Mouse (Mus musculus): ENCODE measurements around the gene Olfr412. TPM values are rescaled to one million over a fixed set of nuclear protein-coding genes. Genes with fewer than 3 reads are reported as not detected.

Olfr412 gene
- not detected in 2 replicates for polyA plus RNA-seq (2015; fragmentation: Nextera tagmentation; extraction: Ambion mirVana)

- H3K9me3 ChIP-seq (ENCODE audit: low read length): peaks cover 4% of the 10 kb centered on the region; the same call in 1 of the 2 replicates
- H3K36me3 ChIP-seq (ENCODE audit: insufficient read depth, low read length): no peaks in the 10 kb centered on the region
- H3K4me1 ChIP-seq (ENCODE audit: insufficient read depth, low read length): no peaks in the 10 kb centered on the region
- H3K27me3 ChIP-seq (ENCODE audit: insufficient read depth, low read length): no peaks in the 10 kb centered on the region
- no peak within 1 kb of the TSS for H3K4me2 ChIP-seq (replicated peaks; ENCODE audit: low read depth, low read length)
- no peak within 1 kb of the TSS for H3K4me3 ChIP-seq (ENCODE audit: low read length)
- ATAC-seq (ENCODE audit: low FRiP score, low TSS enrichment): no peak
- no peak within 1 kb of the TSS for H3K9ac ChIP-seq (replicated peaks; ENCODE audit: low read length)
- 79% methylated on average over 1 of the region's 1 CpGs for WGBS
- no peak within 1 kb of the TSS for H3K27ac ChIP-seq (ENCODE audit: low read length)
Measured at GRCm38 (mm10) chr11:74361769-74362168, at the start of gene Olfr412. Olfr412 (plus strand) TSS chr11:74362069.

- Histone ChIP-seq H3K9me3 (ENCODE audit: low read length) (no peaks in the 10 kb centered on the region), H3K9ac (replicated peaks; ENCODE audit: low read length) (no peak overlapping the region), H3K4me2 (replicated peaks; ENCODE audit: low read depth, low read length) (no peak overlapping the region), H3K36me3 (ENCODE audit: insufficient read depth, low read length) (no peaks in the 10 kb centered on the region), H3K4me3 (ENCODE audit: low read length) (no peak overlapping the region), H3K27ac (ENCODE audit: low read length) (no peak overlapping the region), H3K4me1 (ENCODE audit: insufficient read depth, low read length) (no peaks in the 10 kb centered on the region), H3K27me3 (ENCODE audit: insufficient read depth, low read length) (no peaks in the 10 kb centered on the region)
- WGBS: 82% methylated on average over 2 of the region's 2 CpGs
- ATAC-seq (ENCODE audit: low FRiP score, low TSS enrichment): no peak
Measured at GRCm38 (mm10) chr11:74326044-74326443, 35.8 kb upstream of the Olfr412 start.

DNA sequence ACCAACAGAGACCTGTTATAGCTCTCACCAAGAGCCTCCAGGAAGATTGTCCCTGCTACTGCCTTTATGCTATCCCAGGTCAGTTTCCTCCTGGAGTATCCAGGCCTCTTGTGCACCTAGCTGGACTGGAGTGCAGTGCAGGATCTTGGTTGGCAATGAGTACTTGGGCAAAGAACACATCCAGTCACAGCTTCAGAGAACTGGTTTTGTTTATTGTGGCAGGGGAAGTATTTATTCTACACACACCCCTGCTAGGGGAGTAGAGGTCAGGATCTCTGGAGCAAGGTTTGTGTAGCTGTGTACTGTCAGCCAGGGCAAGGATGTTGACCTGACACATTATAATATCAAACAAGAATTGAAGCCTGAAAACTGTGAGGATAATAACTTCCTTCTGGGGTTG, 33.1 kb upstream of the Olfr412 start:
- ATAC-seq (ENCODE audit: low FRiP score, low TSS enrichment): no peak
- Histone ChIP-seq H3K36me3 (ENCODE audit: insufficient read depth, low read length) (no peaks in the 10 kb centered on the region), H3K4me3 (ENCODE audit: low read length) (no peak overlapping the region), H3K9me3 (ENCODE audit: low read length) (no peaks in the 10 kb centered on the region), H3K27ac (ENCODE audit: low read length) (no peak overlapping the region), H3K27me3 (ENCODE audit: insufficient read depth, low read length) (no peaks in the 10 kb centered on the region), H3K4me2 (replicated peaks; ENCODE audit: low read depth, low read length) (no peak overlapping the region), H3K4me1 (ENCODE audit: insufficient read depth, low read length) (no peaks in the 10 kb centered on the region), H3K9ac (replicated peaks; ENCODE audit: low read length) (no peak overlapping the region)

GRCm38 (mm10) chr11:74337931-74338330, 23.9 kb upstream of the Olfr412 start, which contains the start of gene Olfr410:
Olfr410 (minus strand) TSS chr11:74338031.
- Histone ChIP-seq H3K4me3 (ENCODE audit: low read length) (no peak within 1 kb of the TSS), H3K4me1 (ENCODE audit: insufficient read depth, low read length) (no peaks in the 10 kb centered on the region), H3K27ac (ENCODE audit: low read length) (no peak within 1 kb of the TSS), H3K36me3 (ENCODE audit: insufficient read depth, low read length) (no peaks in the 10 kb centered on the region), H3K9me3 (ENCODE audit: low read length) (no peaks in the 10 kb centered on the region), H3K4me2 (replicated peaks; ENCODE audit: low read depth, low read length) (no peak within 1 kb of the TSS), H3K9ac (replicated peaks; ENCODE audit: low read length) (no peak within 1 kb of the TSS), H3K27me3 (ENCODE audit: insufficient read depth, low read length) (no peaks in the 10 kb centered on the region)
- WGBS: 86% methylated on average over 6 of the region's 6 CpGs
- no peak for ATAC-seq (ENCODE audit: low FRiP score, low TSS enrichment)

- WGBS: 79% methylated on average over 3 of the region's 3 CpGs
- H3K4me3 ChIP-seq (ENCODE audit: low read length): no peak within 1 kb of the TSS
- no peak within 1 kb of the TSS for H3K4me2 ChIP-seq (replicated peaks; ENCODE audit: low read depth, low read length)
- no peaks in the 10 kb centered on the region for H3K36me3 ChIP-seq (ENCODE audit: insufficient read depth, low read length)
- H3K27me3 ChIP-seq (ENCODE audit: insufficient read depth, low read length): no peaks in the 10 kb centered on the region
- no peak within 1 kb of the TSS for H3K9ac ChIP-seq (replicated peaks; ENCODE audit: low read length)
- ATAC-seq (ENCODE audit: low FRiP score, low TSS enrichment): no peak
- H3K4me1 ChIP-seq (ENCODE audit: insufficient read depth, low read length): no peaks in the 10 kb centered on the region
- no peaks in the 10 kb centered on the region for H3K9me3 ChIP-seq (ENCODE audit: low read length)
- H3K27ac ChIP-seq (ENCODE audit: low read length): no peak within 1 kb of the TSS
Measured at GRCm38 (mm10) chr11:74352550-74352949, 9.3 kb upstream of the Olfr412 start, which contains the start of gene Olfr411. Olfr411 (minus strand) TSS chr11:74352650.

DNA sequence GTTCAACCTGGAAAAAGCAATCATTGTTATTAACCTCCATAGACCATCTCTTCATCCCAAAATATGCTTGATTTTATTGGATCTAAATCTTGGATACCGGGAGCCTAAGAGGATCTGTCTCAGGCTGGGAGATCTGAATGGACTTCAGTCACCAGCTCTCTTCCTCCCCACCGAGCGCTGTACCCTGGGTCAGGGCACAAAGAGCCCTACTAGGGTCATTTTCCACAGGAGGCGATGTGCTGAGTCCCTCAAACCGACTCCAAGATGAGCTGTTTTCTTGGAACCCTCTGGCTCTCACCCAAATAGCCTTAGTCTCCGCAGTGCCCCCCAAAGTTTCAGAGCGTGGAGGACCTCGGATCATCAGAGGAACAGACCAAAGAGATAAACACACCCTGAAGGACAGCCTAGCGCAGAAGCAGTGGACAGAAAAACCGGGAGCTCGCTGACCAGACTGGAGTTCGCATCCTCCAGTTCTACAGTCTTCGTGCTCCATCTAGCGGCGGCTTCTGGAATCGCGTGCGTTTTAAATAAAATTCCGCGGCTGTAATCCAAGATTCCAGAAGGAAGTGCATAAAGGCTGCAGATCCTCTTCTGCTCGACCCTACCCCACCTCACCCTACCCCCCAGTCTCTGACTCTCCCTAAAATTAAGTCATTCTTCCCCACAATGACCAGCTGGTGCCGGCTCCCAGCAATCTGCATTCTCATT, 9.7 kb downstream of the Olfr412 start:
- Histone ChIP-seq H3K9ac (replicated peaks; ENCODE audit: low read length) (no peak overlapping the region), H3K4me2 (replicated peaks; ENCODE audit: low read depth, low read length) (no peak overlapping the region), H3K4me1 (ENCODE audit: insufficient read depth, low read length) (no peaks in the 10 kb centered on the region), H3K4me3 (ENCODE audit: low read length) (no peak overlapping the region), H3K27ac (ENCODE audit: low read length) (no peak overlapping the region), H3K36me3 (ENCODE audit: insufficient read depth, low read length) (no peaks in the 10 kb centered on the region), H3K9me3 (ENCODE audit: low read length) (no peaks in the 10 kb centered on the region), H3K27me3 (ENCODE audit: insufficient read depth, low read length) (peaks cover 8% of the 10 kb centered on the region; the same call in 1 of the 2 replicates)
- ATAC-seq (ENCODE audit: low FRiP score, low TSS enrichment): peak; percentile 82
- 12% methylated on average over 22 of the region's 22 CpGs for WGBS

GRCm38 (mm10) chr11:74376847-74377246, 15.0 kb downstream of the Olfr412 start:
- ATAC-seq (ENCODE audit: low FRiP score, low TSS enrichment): no peak
- Histone ChIP-seq H3K27ac (ENCODE audit: low read length) (no peak overlapping the region), H3K4me3 (ENCODE audit: low read length) (no peak overlapping the region), H3K4me1 (ENCODE audit: insufficient read depth, low read length) (no peaks in the 10 kb centered on the region), H3K9me3 (ENCODE audit: low read length) (no peaks in the 10 kb centered on the region), H3K27me3 (ENCODE audit: insufficient read depth, low read length) (0 out of 2 replicates have a peak, but pooled peaks cover 3% of the 10 kb centered on the region), H3K9ac (replicated peaks; ENCODE audit: low read length) (no peak overlapping the region), H3K4me2 (replicated peaks; ENCODE audit: low read depth, low read length) (no peak overlapping the region), H3K36me3 (ENCODE audit: insufficient read depth, low read length) (no peaks in the 10 kb centered on the region)
- WGBS: 70% methylated on average over 3 of the region's 3 CpGs

DNA sequence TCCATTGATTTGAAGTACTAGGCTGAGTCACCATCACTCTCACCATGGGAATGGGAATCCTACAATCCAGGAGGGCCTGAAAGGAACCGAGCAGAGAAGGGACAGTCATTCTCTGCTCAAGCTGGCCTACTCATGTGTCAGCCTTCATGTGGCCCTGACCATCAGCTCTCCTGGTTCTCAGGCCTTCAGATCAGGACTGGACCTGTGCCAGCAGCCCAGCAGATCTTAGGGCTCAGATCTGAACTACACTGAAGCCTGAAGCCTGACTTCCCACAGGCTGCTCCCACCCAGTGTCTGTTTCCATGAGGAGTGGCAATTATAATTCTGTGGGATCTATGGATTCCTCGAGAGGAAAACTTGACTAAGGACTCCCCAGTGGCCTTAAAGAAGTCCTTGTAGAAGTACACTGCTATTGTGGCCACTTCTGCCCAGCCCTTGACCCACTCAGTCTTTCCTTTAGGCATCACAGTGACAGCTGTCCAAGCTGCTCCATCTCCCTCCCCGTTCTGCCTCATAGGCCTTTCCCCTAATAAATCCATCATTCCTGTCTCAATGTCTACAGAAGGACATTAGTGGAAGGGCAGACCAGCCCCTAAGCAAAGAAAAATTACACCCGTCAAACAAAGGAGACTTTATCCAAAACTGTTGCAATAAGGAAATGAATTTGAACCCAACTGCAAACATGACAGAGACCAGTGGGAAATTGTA, 17.5 kb downstream of the Olfr412 start:
- ATAC-seq (ENCODE audit: low FRiP score, low TSS enrichment): no peak
- 66% methylated on average over 4 of the region's 4 CpGs for WGBS
- no peak overlapping the region for H3K9ac ChIP-seq (replicated peaks; ENCODE audit: low read length)
- H3K9me3 ChIP-seq (ENCODE audit: low read length): no peaks in the 10 kb centered on the region
- H3K4me2 ChIP-seq (replicated peaks; ENCODE audit: low read depth, low read length): no peak overlapping the region
- no peak overlapping the region for H3K4me3 ChIP-seq (ENCODE audit: low read length)
- H3K4me1 ChIP-seq (ENCODE audit: insufficient read depth, low read length): no peaks in the 10 kb centered on the region
- H3K36me3 ChIP-seq (ENCODE audit: insufficient read depth, low read length): no peaks in the 10 kb centered on the region
- H3K27ac ChIP-seq (ENCODE audit: low read length): no peak overlapping the region
- H3K27me3 ChIP-seq (ENCODE audit: insufficient read depth, low read length): no peaks in the 10 kb centered on the region

DNA sequence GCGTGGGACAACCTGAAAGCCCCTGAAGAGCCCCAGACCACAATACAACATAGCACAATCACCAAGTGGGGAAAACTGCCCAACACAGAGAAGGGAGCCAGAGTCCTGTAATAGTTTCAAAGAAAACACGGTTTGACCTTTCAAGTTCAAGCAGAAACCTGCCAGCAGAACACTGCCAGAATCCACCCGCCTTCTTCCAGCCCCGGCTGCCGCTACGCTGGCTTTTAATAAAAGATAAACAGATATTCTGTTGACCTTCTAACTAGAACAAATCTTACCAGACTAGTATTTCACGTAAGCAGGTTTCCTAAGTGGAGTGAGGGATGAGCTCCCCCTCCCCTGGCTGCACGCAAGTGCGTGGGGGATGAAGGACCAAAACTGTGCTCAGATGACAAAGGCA, 23.8 kb downstream of the Olfr412 start:
- Histone ChIP-seq H3K9ac (replicated peaks; ENCODE audit: low read length) (no peak overlapping the region), H3K27me3 (ENCODE audit: insufficient read depth, low read length) (no peaks in the 10 kb centered on the region), H3K4me3 (ENCODE audit: low read length) (no peak overlapping the region), H3K9me3 (ENCODE audit: low read length) (no peaks in the 10 kb centered on the region), H3K36me3 (ENCODE audit: insufficient read depth, low read length) (no peaks in the 10 kb centered on the region), H3K27ac (ENCODE audit: low read length) (no peak overlapping the region), H3K4me1 (ENCODE audit: insufficient read depth, low read length) (0 out of 2 replicates have a peak, but pooled peaks cover 5% of the 10 kb centered on the region), H3K4me2 (replicated peaks; ENCODE audit: low read depth, low read length) (no peak overlapping the region)
- 54% methylated on average over 9 of the region's 9 CpGs for WGBS
- ATAC-seq (ENCODE audit: low FRiP score, low TSS enrichment): no peak

GRCm38 (mm10) chr11:74387203-74387602, 25.3 kb downstream of the Olfr412 start:
- no peak for ATAC-seq (ENCODE audit: low FRiP score, low TSS enrichment)
- no peaks in the 10 kb centered on the region for H3K36me3 ChIP-seq (ENCODE audit: insufficient read depth, low read length)
- H3K27ac ChIP-seq (ENCODE audit: low read length): no peak overlapping the region
- H3K9me3 ChIP-seq (ENCODE audit: low read length): no peaks in the 10 kb centered on the region
- H3K4me1 ChIP-seq (ENCODE audit: insufficient read depth, low read length): 0 out of 2 replicates have a peak, but pooled peaks cover 5% of the 10 kb centered on the region
- no peak overlapping the region for H3K4me2 ChIP-seq (replicated peaks; ENCODE audit: low read depth, low read length)
- H3K27me3 ChIP-seq (ENCODE audit: insufficient read depth, low read length): no peaks in the 10 kb centered on the region
- H3K9ac ChIP-seq (replicated peaks; ENCODE audit: low read length): no peak overlapping the region
- 83% methylated on average over 5 of the region's 5 CpGs for WGBS
- H3K4me3 ChIP-seq (ENCODE audit: low read length): no peak overlapping the region

Data from kidney, embryonic 16.5 days (tissue).